Mouse (Mus musculus): ENCODE measurements around the gene Trio. TPM values are rescaled to one million over a fixed set of nuclear protein-coding genes. Genes with fewer than 3 reads are reported as not detected.
A peak's percentile ranks its signal among the peaks of the same experiment; 100 is the strongest.

The Trio gene
- polyA plus RNA-seq, 1 experiment from 2014 or later: 32.9 TPM

DNA sequence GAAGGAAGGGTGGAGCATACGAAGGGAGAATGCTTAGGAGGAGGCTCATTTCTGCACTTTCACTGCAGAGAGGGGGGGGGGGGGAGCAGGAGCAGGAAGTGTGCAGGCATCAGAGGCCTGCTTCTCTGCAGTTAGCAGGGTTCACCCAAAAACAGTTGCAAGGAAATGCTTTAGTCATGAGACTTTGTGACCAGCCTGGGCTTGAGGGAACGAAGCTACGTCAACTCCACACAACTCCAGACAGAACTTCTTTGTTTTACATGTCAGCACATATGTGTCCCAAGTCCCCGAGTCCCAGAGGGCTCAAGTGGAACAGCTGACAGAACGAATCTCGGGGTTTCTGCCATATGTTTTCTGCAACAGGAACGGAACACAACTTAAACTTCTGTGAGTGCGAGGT is 99.8 kb downstream of the Trio start:
- Histone ChIP-seq H3K4me1 (replicated peaks) (peaks cover 63% of the 10 kb centered on the region), H3K4me2 (no peak overlapping the region), H3K9me3 (no peaks in the 10 kb centered on the region), H3K4me3 (no peak overlapping the region), H3K36me3 (no peaks in the 10 kb centered on the region), H3K27ac (replicated peaks) (peak overlapping the region; percentile 62; the same call in 1 of the 2 replicates), H3K9ac (no peak overlapping the region; the same call in 1 of the 2 replicates), H3K27me3 (no peaks in the 10 kb centered on the region)
- 38% methylated on average over 8 of the region's 8 CpGs for WGBS
- no peak for ATAC-seq (ENCODE audit: low read depth)

DNA sequence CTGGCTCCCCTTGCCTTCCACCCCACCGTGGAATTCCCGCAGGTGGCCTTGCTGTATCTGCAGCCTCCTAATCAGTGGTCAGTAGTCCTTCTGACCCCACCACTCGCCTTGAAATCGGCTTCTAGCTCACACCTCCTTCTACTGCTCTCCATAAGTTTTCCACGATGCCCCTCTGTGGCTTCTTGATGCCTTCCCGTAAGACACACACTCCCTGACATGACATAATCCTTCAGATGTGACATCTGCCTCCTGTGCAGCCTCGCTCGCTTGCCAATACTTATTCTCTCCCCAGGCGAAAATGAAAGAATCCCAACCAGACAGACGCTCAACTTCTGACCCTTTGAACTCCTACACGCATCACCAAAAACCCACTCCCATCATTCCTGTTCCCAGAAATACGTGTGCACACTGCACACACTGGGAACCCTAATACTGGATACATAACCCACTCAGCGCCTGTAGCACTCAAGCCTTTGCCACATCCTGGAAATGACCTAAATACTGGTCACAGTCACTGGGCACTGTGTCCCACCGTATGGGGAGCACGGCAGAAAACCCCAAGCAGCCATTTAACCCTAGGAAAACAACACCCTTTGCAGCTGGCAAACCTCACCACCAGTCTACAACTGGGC is 100.5 kb downstream of the Trio start:
- Histone ChIP-seq H3K9me3 (no peaks in the 10 kb centered on the region), H3K4me2 (no peak overlapping the region), H3K4me3 (no peak overlapping the region), H3K9ac (peak overlapping the region; percentile 47), H3K27me3 (no peaks in the 10 kb centered on the region), H3K36me3 (no peaks in the 10 kb centered on the region), H3K4me1 (replicated peaks) (peaks cover 58% of the 10 kb centered on the region), H3K27ac (replicated peaks) (peak overlapping the region; percentile 62)
- 21% methylated on average over 15 of the region's 15 CpGs for WGBS
- ATAC-seq (ENCODE audit: low read depth): no peak

DNA sequence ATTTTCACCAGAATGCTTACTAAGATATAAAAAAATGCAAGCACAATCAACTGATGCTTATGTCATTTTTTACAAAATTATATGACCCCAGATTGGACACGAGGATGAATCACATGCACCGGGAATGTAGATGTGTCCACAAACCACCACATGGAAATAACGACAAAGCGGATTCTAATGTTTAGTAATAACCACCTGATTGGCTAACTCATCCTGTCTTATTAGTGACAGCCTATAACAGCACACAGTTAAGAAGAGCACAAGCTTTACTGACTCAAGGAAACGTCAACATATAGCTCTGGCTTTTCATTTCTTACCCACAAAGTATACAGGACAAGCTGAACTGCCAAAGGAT is 101.7 kb downstream of the Trio start:
- Histone ChIP-seq H3K9ac (peak overlapping the region; percentile 65), H3K4me3 (peak overlapping the region; percentile 34), H3K27me3 (no peaks in the 10 kb centered on the region), H3K27ac (replicated peaks) (peak overlapping the region; percentile 81), H3K4me2 (peak overlapping the region; percentile 55), H3K4me1 (replicated peaks) (peaks cover 66% of the 10 kb centered on the region), H3K9me3 (no peaks in the 10 kb centered on the region), H3K36me3 (no peaks in the 10 kb centered on the region)
- ATAC-seq (ENCODE audit: low read depth): peak; percentile 63
- WGBS: 17% methylated on average over 5 of the region's 5 CpGs

DNA sequence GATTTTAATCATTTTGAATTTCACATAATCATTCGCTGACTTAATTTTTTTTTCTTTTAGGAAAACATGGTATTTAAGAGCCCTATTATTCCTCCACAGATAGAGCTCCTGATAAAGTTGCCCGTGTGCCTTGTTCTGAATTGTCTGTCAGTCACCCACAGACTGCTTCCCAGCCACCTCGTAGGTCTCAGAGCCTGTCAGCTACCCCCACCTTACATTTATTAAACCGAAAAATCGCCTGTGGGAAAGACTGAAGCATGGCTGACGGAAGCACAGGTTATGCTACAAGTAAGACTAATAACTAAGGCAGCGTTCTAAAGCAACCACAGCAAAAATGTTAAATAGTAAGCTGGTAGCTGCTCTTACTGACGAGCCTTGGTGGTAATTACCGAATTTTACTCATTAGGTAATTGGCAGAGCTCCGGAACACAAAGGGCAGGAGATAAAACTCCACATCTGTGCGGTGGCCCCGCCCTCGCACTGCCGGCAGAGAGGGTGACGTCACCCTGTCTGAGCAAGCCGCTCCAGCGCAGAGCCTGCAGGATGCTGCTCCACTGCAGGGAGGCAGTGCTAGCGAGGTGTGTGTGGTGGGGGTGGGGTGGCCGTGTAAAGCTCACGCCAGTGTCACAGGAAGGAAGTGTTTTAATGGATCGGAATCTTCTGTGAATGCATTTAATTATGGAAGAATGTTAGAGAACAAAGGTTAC is 102.2 kb downstream of the Trio start:
- H3K4me1 ChIP-seq (replicated peaks): peaks cover 72% of the 10 kb centered on the region
- ATAC-seq (ENCODE audit: low read depth): peak; percentile 94
- 6% methylated on average over 21 of the region's 21 CpGs for WGBS

DNA sequence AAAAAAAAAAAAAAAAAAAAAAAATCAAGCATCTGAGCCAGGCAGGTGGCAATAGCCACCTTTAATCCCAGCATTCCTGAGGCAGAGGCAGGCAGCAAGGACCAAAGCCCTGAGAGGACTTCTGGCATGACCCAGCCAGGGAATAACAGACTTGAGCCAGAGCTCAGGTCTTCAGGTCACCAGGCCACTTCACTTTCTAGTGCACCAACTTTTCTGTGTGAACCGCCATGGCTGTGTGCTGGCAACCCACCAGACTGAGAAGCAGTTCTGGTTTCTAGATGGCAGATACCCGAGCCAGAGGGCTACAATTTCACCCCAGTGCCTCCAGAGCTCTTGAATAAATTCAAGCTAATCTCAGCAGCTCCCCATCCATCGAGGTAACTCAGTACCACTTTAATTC is 104.9 kb downstream of the Trio start:
- WGBS: 51% methylated on average over 3 of the region's 3 CpGs
- H3K4me3 ChIP-seq: no peak overlapping the region
- no peaks in the 10 kb centered on the region for H3K36me3 ChIP-seq
- H3K27me3 ChIP-seq: no peaks in the 10 kb centered on the region
- peaks cover 60% of the 10 kb centered on the region for H3K4me1 ChIP-seq (replicated peaks)
- no peak overlapping the region for H3K4me2 ChIP-seq
- no peak overlapping the region; the same call in 1 of the 2 replicates for H3K9ac ChIP-seq
- no peaks in the 10 kb centered on the region for H3K9me3 ChIP-seq
- no peak for ATAC-seq (ENCODE audit: low read depth)
- no peak overlapping the region for H3K27ac ChIP-seq (replicated peaks)

More for the DNA sequence above, 102.2 kb downstream of the Trio start:
- no peaks in the 10 kb centered on the region for H3K36me3 ChIP-seq
- peak overlapping the region; percentile 34 for H3K4me3 ChIP-seq
- no peaks in the 10 kb centered on the region for H3K9me3 ChIP-seq
- H3K4me2 ChIP-seq: peak overlapping the region; percentile 55
- peak overlapping the region; percentile 81 for H3K27ac ChIP-seq (replicated peaks)
- peak overlapping the region; percentile 65 for H3K9ac ChIP-seq
- H3K27me3 ChIP-seq: no peaks in the 10 kb centered on the region

DNA sequence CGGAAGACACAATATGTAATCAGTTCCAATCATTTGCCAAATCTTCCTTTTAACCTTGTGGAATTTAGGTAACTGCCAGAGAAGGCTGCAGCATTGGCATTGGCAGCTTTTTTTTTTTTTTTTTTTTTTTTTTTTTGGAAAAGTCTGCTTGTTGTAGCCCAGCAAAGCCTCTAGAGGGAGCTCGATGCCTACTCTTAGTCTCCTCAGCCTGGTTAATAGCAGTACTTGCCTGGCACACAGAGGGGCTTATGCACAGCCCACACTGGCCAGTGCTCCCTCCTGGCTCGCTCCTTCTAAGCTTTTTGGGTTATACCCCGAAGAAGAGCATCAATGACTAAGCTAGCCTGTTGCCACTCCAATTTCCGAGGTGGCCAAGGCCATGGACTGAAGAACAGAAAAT is 106.1 kb downstream of the Trio start:
- no peaks in the 10 kb centered on the region for H3K36me3 ChIP-seq
- H3K9me3 ChIP-seq: no peaks in the 10 kb centered on the region
- H3K27me3 ChIP-seq: no peaks in the 10 kb centered on the region
- peaks cover 50% of the 10 kb centered on the region for H3K4me1 ChIP-seq (replicated peaks)
- H3K9ac ChIP-seq: no peak overlapping the region
- WGBS: 19% methylated on average over 5 of the region's 5 CpGs
- peak; percentile 60 for ATAC-seq (ENCODE audit: low read depth)
- H3K4me2 ChIP-seq: no peak overlapping the region
- no peak overlapping the region for H3K4me3 ChIP-seq
- H3K27ac ChIP-seq (replicated peaks): no peak overlapping the region

DNA sequence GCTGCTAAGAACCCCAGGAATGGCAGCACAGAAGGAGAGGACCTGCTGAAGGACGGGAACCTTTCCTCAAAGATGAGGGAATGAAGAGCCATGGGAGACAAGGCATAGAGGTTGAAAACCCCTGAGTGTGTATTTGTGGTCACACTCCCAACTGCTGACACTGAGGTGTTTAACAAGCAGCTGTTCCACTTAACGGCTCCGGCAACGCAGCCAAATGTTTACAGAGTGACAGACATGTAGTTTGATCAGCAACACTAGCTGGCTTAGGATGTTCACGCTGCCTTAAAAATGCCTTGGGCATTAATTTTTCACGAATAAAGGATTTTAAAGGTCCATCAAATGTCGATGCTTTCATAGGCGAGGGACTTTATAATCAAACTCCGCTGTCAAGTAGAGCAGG is 106.8 kb downstream of the Trio start:
- Histone ChIP-seq H3K4me1 (replicated peaks) (peaks cover 44% of the 10 kb centered on the region), H3K4me2 (no peak overlapping the region), H3K4me3 (no peak overlapping the region), H3K9me3 (no peaks in the 10 kb centered on the region), H3K9ac (peak overlapping the region; percentile 26; the same call in 1 of the 2 replicates), H3K27ac (replicated peaks) (no peak overlapping the region), H3K36me3 (no peaks in the 10 kb centered on the region), H3K27me3 (no peaks in the 10 kb centered on the region)
- WGBS: 85% methylated on average over 9 of the region's 9 CpGs
- ATAC-seq (ENCODE audit: low read depth): no peak

DNA sequence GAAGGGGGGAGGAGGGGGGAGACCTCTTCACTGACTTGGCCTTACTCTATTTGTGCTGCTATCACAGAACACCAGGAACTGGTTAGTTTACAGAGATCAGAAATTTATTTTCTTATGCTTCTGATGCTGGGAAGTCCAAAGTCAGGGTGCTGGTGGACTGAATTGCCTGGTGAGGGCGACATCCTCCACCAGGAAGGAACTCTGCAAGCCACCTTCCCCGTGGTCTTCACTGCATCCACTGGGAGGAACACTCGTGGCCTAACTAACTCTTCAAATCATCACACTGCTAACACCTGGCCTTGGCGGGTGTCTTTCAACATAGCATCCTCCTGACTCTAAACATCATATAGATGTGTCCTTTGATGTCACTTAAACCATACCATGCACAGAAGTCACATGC is 109.4 kb downstream of the Trio start:
- H3K4me3 ChIP-seq: no peak overlapping the region
- no peak overlapping the region for H3K27ac ChIP-seq (replicated peaks)
- H3K36me3 ChIP-seq: peaks cover 5% of the 10 kb centered on the region; the same call in 1 of the 2 replicates
- ATAC-seq (ENCODE audit: low read depth): no peak
- no peaks in the 10 kb centered on the region for H3K27me3 ChIP-seq
- H3K9ac ChIP-seq: no peak overlapping the region
- H3K4me2 ChIP-seq: no peak overlapping the region
- H3K9me3 ChIP-seq: no peaks in the 10 kb centered on the region
- H3K4me1 ChIP-seq (replicated peaks): peaks cover 26% of the 10 kb centered on the region
- 68% methylated on average over 4 of the region's 4 CpGs for WGBS

DNA sequence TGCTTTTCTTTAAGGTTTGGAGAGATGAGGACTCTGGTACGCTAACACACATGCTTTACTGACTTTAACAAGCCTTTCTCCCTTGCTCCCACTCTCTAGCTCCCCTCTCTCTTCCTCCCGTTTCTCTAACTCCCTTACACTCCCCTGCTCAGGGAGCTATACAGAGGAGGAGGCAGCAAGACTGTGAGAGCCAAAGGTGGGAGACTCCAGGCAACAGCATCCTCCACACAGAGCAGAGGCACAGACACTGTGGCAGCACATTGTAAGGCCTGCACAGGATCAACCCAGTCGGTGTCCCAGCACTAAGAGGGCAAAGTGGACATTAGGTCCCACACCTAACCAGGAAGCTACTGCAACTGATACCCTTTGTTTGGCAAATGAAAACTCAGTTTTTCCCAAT is 112.6 kb downstream of the Trio start:
- Histone ChIP-seq H3K4me3 (no peak overlapping the region), H3K9me3 (no peaks in the 10 kb centered on the region), H3K4me1 (replicated peaks) (peaks cover 4% of the 10 kb centered on the region; the same call in 1 of the 2 replicates), H3K36me3 (peaks cover 11% of the 10 kb centered on the region; the same call in 1 of the 2 replicates), H3K27me3 (no peaks in the 10 kb centered on the region), H3K9ac (no peak overlapping the region), H3K4me2 (no peak overlapping the region), H3K27ac (replicated peaks) (no peak overlapping the region)
- no peak for ATAC-seq (ENCODE audit: low read depth)
- WGBS: 84% methylated on average over 3 of the region's 3 CpGs

DNA sequence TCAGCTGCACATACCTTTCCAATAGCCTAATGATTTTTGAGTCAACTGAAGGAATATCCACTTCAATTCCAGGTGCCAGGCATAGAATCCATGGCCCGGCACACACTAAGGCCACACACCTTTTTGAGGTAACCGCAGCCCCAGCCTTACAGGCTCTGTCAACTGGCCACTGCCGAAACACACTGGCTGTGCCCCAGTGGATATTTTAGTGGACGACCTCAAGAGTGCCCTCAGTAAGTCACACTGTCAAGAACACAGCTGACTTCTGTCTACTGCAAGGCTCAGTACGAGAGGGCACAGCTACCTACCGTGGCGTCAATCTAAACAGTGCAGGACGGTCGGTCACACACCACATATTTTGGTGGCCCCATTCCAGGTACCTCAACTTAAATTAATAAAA is 114.5 kb downstream of the Trio start:
- Histone ChIP-seq H3K4me2 (no peak overlapping the region), H3K4me3 (no peak overlapping the region), H3K9ac (no peak overlapping the region), H3K4me1 (replicated peaks) (peaks cover 17% of the 10 kb centered on the region), H3K27me3 (no peaks in the 10 kb centered on the region), H3K27ac (replicated peaks) (no peak overlapping the region), H3K9me3 (no peaks in the 10 kb centered on the region), H3K36me3 (peaks cover 11% of the 10 kb centered on the region; the same call in 1 of the 2 replicates)
- 90% methylated on average over 9 of the region's 9 CpGs for WGBS
- no peak for ATAC-seq (ENCODE audit: low read depth)

DNA sequence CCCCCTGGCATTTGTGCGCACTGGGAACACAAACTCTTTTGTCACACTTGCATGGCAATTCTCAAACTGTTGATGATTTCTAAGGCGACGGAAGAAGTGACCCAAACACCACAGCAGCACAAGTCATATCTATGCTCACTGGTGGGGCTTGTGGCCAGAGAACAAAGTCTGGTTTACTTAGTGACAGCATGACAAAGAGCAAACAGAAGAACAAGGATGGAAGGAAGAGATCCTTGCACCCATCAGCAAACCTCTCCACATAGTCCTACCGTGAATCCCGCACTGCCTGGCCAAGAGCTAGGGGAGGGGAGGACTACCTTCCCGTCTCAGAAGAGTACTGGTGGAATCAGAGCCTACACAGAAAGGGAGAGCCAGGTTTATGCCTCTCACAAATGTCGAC is 115.5 kb downstream of the Trio start:
- H3K27me3 ChIP-seq: no peaks in the 10 kb centered on the region
- H3K27ac ChIP-seq (replicated peaks): no peak overlapping the region
- H3K4me3 ChIP-seq: no peak overlapping the region
- WGBS: 86% methylated on average over 7 of the region's 7 CpGs
- H3K36me3 ChIP-seq: peaks cover 11% of the 10 kb centered on the region; the same call in 1 of the 2 replicates
- H3K4me1 ChIP-seq (replicated peaks): peaks cover 22% of the 10 kb centered on the region
- ATAC-seq (ENCODE audit: low read depth): no peak
- no peaks in the 10 kb centered on the region for H3K9me3 ChIP-seq
- no peak overlapping the region for H3K9ac ChIP-seq
- H3K4me2 ChIP-seq: no peak overlapping the region

DNA sequence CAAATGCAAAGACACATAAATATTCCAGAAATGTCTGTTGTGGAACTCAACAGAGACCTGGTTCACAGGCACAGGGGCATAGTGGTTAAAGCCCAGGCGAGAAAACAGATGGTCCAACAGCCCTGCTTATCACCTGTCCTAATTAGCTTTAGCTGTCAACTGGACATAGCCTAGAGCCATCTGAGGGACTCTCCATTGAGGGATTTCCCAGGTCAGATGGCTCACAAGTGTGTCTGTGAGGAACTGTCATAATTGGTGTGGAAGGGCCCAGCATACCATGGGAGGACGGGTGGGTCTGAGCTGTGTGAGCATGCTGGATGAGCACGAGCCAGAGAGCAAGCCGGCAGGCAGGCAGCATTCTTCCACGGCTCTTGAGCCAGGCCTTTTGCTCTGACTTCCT is 118.0 kb downstream of the Trio start:
- Histone ChIP-seq H3K4me1 (replicated peaks) (peaks cover 32% of the 10 kb centered on the region), H3K4me3 (no peak overlapping the region), H3K27ac (replicated peaks) (no peak overlapping the region), H3K36me3 (peaks cover 12% of the 10 kb centered on the region), H3K9ac (no peak overlapping the region), H3K9me3 (no peaks in the 10 kb centered on the region), H3K27me3 (no peaks in the 10 kb centered on the region), H3K4me2 (no peak overlapping the region)
- 66% methylated on average over 5 of the region's 5 CpGs for WGBS
- ATAC-seq (ENCODE audit: low read depth): no peak
